Comparison of ENCODE assay signal across 10 mouse cellular contexts in the genomic region with DNA sequence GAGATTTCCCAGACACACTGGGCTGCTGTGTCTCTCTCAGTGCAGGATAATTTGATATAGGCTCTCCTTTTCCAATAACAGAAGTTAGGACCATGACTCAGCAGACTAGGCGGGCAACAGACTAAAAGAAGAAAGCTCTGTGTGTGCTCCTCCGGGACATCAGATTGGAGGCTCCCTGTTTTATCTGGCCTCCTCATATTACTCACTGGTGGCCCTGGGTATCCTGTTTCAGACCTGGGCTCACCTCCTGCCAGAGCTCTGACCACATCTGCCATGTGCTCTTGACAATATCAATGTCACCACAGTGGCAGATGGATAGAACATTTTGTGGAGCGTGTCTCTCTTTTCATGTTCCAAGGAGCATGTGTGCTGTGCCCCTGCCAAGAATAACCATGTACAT.
A peak's percentile ranks its signal among the peaks of the same experiment; 100 is the strongest.
DNase-seq lines count a peak whose midpoint lies in the region; ATAC-seq and TF ChIP-seq lines count a peak whose summit lies in the region.
"Had no signal": no experiment of that assay in that cellular context is flagged by ENCODE, and none has a peak within 500 bp of the region (broad histone marks: within the 10 kb centered on the region; RNA-seq: fewer than 3 reads in every experiment).

No protein-coding gene starts in this region.

- no peaks in the 10 kb centered on the region for H3K36me3 ChIP-seq in liver, embryonic 13.5 days
- no peaks in the 10 kb centered on the region for H3K36me3 ChIP-seq in liver, postnatal 0 days (replicated peaks; ENCODE audit: insufficient read depth, low read length)
- H3K36me3 ChIP-seq in heart, postnatal 0 days (replicated peaks; ENCODE audit: control insufficient read depth, insufficient read depth, low read length), result no peaks in the 10 kb centered on the region
- no peaks in the 10 kb centered on the region for H3K36me3 ChIP-seq in forebrain, embryonic 14.5 days (ENCODE audit: control insufficient read depth, insufficient read depth, low read length)
- H3K36me3 ChIP-seq: hindbrain, embryonic 12.5 days; liver, embryonic 12.5 days had no signal

- no peak for TF ChIP-seq EP300 in liver, postnatal 0 days (IDR thresholded peaks at IDR 0.05; ENCODE audit: low read depth)
- peak; percentile 58; the same call in 1 of the 2 replicates for TF ChIP-seq EP300 in heart, postnatal 0 days (IDR thresholded peaks at IDR 0.05; ENCODE audit: low read depth)

- no peak overlapping the region for H3K4me2 ChIP-seq in liver, embryonic 13.5 days
- H3K4me2 ChIP-seq in liver, postnatal 0 days (ENCODE audit: low read depth, low read length), result no peak overlapping the region
- H3K4me2 ChIP-seq in heart, postnatal 0 days (ENCODE audit: low read depth, low read length), result no peak overlapping the region
- no peak overlapping the region for H3K4me2 ChIP-seq in forebrain, embryonic 14.5 days (ENCODE audit: low read length)
- H3K4me2 ChIP-seq: hindbrain, embryonic 12.5 days; liver, embryonic 12.5 days had no signal

- DNase-seq in liver, embryonic 13.5 days, result peak; percentile 1
- DNase-seq in liver, postnatal 0 days, result no peak
- peak; percentile 60 for DNase-seq in fibroblast of lung, adult 2 months (ENCODE audit: low read depth)
- peak; percentile 53 for DNase-seq in heart, postnatal 0 days (ENCODE audit: low spot score)
- DNase-seq in forebrain, embryonic 14.5 days (ENCODE audit: low spot score), result no peak
- DNase-seq in urinary bladder, adult 2 months (ENCODE audit: low spot score), result no peak
- DNase-seq in cerebellum, adult 2 months, result no peak
- DNase-seq: cerebellum, postnatal 25 days had no signal

- no peaks in the 10 kb centered on the region for H3K9me3 ChIP-seq in liver, embryonic 13.5 days (replicated peaks)
- no peaks in the 10 kb centered on the region for H3K9me3 ChIP-seq in liver, postnatal 0 days (ENCODE audit: low read length)
- H3K9me3 ChIP-seq in heart, postnatal 0 days (replicated peaks; ENCODE audit: control insufficient read depth, low read length), result no peaks in the 10 kb centered on the region
- H3K9me3 ChIP-seq in forebrain, embryonic 14.5 days (replicated peaks; ENCODE audit: control insufficient read depth, low read length), result no peaks in the 10 kb centered on the region
- H3K9me3 ChIP-seq: hindbrain, embryonic 12.5 days; liver, embryonic 12.5 days had no signal

- TF ChIP-seq CTCF in liver, postnatal 0 days (IDR thresholded peaks at IDR 0.05; ENCODE audit: low read depth), result no peak
- no peak for TF ChIP-seq CTCF in heart, postnatal 0 days (IDR thresholded peaks at IDR 0.05; ENCODE audit: low read depth)
- no peak for TF ChIP-seq CTCF in cerebellum, adult 2 months (IDR thresholded peaks at IDR 0.05; ENCODE audit: borderline replicate concordance, insufficient read depth, low read depth, low read length)

- no peak overlapping the region for H3K9ac ChIP-seq in liver, embryonic 13.5 days
- H3K9ac ChIP-seq in liver, postnatal 0 days (replicated peaks), result no peak overlapping the region
- H3K9ac ChIP-seq in heart, postnatal 0 days (replicated peaks; ENCODE audit: low read depth, low read length), result no peak overlapping the region
- no peak overlapping the region for H3K9ac ChIP-seq in forebrain, embryonic 14.5 days (ENCODE audit: low read length)
- H3K9ac ChIP-seq: hindbrain, embryonic 12.5 days; liver, embryonic 12.5 days had no signal

- no peaks in the 10 kb centered on the region for H3K4me1 ChIP-seq in liver, embryonic 13.5 days (replicated peaks)
- H3K4me1 ChIP-seq in liver, postnatal 0 days (ENCODE audit: insufficient read depth), result no peaks in the 10 kb centered on the region
- H3K4me1 ChIP-seq in heart, postnatal 0 days (ENCODE audit: control insufficient read depth, insufficient read depth), result no peaks in the 10 kb centered on the region
- no peaks in the 10 kb centered on the region for H3K4me1 ChIP-seq in forebrain, embryonic 14.5 days (ENCODE audit: control insufficient read depth, insufficient read depth, low read length)
- H3K4me1 ChIP-seq in cerebellum, adult 2 months (ENCODE audit: control insufficient read depth, insufficient read depth, low read length), result no peaks in the 10 kb centered on the region
- H3K4me1 ChIP-seq: hindbrain, embryonic 12.5 days; liver, embryonic 12.5 days had no signal

- H3K27me3 ChIP-seq in liver, embryonic 13.5 days, result no peaks in the 10 kb centered on the region
- H3K27me3 ChIP-seq in liver, postnatal 0 days (ENCODE audit: insufficient read depth, low read length), result no peaks in the 10 kb centered on the region
- no peaks in the 10 kb centered on the region for H3K27me3 ChIP-seq in heart, postnatal 0 days (ENCODE audit: control insufficient read depth, insufficient read depth, low read length)
- H3K27me3 ChIP-seq in forebrain, embryonic 14.5 days (replicated peaks; ENCODE audit: control insufficient read depth, insufficient read depth, low read length), result no peaks in the 10 kb centered on the region
- H3K27me3 ChIP-seq in cerebellum, adult 2 months (ENCODE audit: control insufficient read depth, insufficient read depth, low read length), result no peaks in the 10 kb centered on the region
- H3K27me3 ChIP-seq: hindbrain, embryonic 12.5 days; liver, embryonic 12.5 days had no signal

- no peak overlapping the region for H3K27ac ChIP-seq in liver, embryonic 13.5 days
- no peak overlapping the region for H3K27ac ChIP-seq in liver, postnatal 0 days (ENCODE audit: low read depth)
- no peak overlapping the region for H3K27ac ChIP-seq in heart, postnatal 0 days (ENCODE audit: low read depth)
- H3K27ac ChIP-seq in forebrain, embryonic 14.5 days (ENCODE audit: low read depth, low read length), result no peak overlapping the region
- no peak overlapping the region for H3K27ac ChIP-seq in cerebellum, adult 2 months (ENCODE audit: insufficient read depth, low read length)
- H3K27ac ChIP-seq: hindbrain, embryonic 12.5 days; liver, embryonic 12.5 days had no signal

- H3K4me3 ChIP-seq in liver, embryonic 13.5 days (replicated peaks), result no peak overlapping the region
- no peak overlapping the region for H3K4me3 ChIP-seq in liver, postnatal 0 days (ENCODE audit: low read depth, low read length)
- H3K4me3 ChIP-seq in heart, postnatal 0 days (ENCODE audit: low read depth, low read length), result no peak overlapping the region
- H3K4me3 ChIP-seq in forebrain, embryonic 14.5 days (ENCODE audit: low read depth, low read length), result no peak overlapping the region
- no peak overlapping the region for H3K4me3 ChIP-seq in cerebellum, adult 2 months (replicated peaks; ENCODE audit: insufficient read depth, low read depth, low read length)
- H3K4me3 ChIP-seq: hindbrain, embryonic 12.5 days; liver, embryonic 12.5 days had no signal

- ATAC-seq in liver, embryonic 13.5 days (ENCODE audit: low read depth), result no peak
- ATAC-seq in liver, postnatal 0 days, result no peak
- ATAC-seq in heart, postnatal 0 days (ENCODE audit: insufficient read depth, low read depth), result peak; percentile 94
- no peak for ATAC-seq in forebrain, embryonic 14.5 days
- ATAC-seq: liver, embryonic 12.5 days had no signal

- no peak for TF ChIP-seq POLR2A in cerebellum, adult 2 months (IDR thresholded peaks at IDR 0.05; ENCODE audit: borderline replicate concordance, insufficient read depth, low read length)

- WGBS in liver, embryonic 13.5 days (ENCODE audit: insufficient replicate concordance), result 25% methylated on average over 3 of the region's 3 CpGs
- 59% methylated on average over 3 of the region's 3 CpGs for WGBS in liver, postnatal 0 days (ENCODE audit: insufficient replicate concordance)
- 11% methylated on average over 3 of the region's 3 CpGs for WGBS in heart, postnatal 0 days
- 86% methylated on average over 3 of the region's 3 CpGs for WGBS in forebrain, embryonic 14.5 days
- WGBS in cerebellum, adult 2 months, result 50% methylated on average over 3 of the region's 3 CpGs

Comparison
In these comparisons a context has a peak if more than half of its experiments do, and no peak if none do; other contexts are left out.
1. DNase-seq: peak in liver, embryonic 13.5 days (single experiment), fibroblast of lung, adult 2 months (single experiment) and heart, postnatal 0 days (single experiment); none in liver, postnatal 0 days (single experiment), forebrain, embryonic 14.5 days (single experiment), urinary bladder, adult 2 months (single experiment) and cerebellum, adult 2 months (0 of 2).